Mouse (Mus musculus) urinary bladder, postnatal 0 days (tissue): ENCODE measurements around the gene Adal. TPM values are rescaled to one million over a fixed set of nuclear protein-coding genes. Genes with fewer than 3 reads are reported as not detected.

Experiments
- polyA plus RNA-seq: library from polyadenylated mRNA; unstranded; fragments of >200 nt; fragmentation: Nextera tagmentation; extraction: Ambion mirVana; gene quantifications from 2 replicates; pipeline ENCODE4 v1.2.1, GENCODE M21; 2015

The Adal gene
- 8.5 and 10.5 TPM in 2 replicates for polyA plus RNA-seq

GRCm38 (mm10) chr2:121140018-121140882 lies at the start of gene Adal, which contains the start of gene Lcmt2:
Gene Adal, plus strand, starts transcription at chr2:121140428.
Gene Lcmt2, minus strand, starts transcription at chr2:121140653.

GRCm38 (mm10) chr2:121109695-121110094 lies 30.5 kb upstream of the Adal start, which contains the start of gene Tgm7:
Gene Tgm7, minus strand, starts transcription at chr2:121109795.

GRCm38 (mm10) chr2:121170481-121170971 lies 30.3 kb downstream of the Adal start, which contains the start of gene Tubgcp4:
Gene Tubgcp4, plus strand, starts transcription at chr2:121170654.

GRCm38 (mm10) chr2:121170980-121171742 lies 30.9 kb downstream of the Adal start, which contains the start of gene Zscan29:
Gene Zscan29, minus strand, starts transcription at chr2:121171125.

Other genes with a start within 250 kb of the Adal start
- 9.0 and 10.4 TPM in 2 replicates for gene Ubr1, start 169.7 kb upstream of the Adal start, polyA plus RNA-seq
- 1.5 and 3.2 TPM in 2 replicates for gene Tmem62, start 163.4 kb upstream of the Adal start, polyA plus RNA-seq
- gene Ccndbp1, start 132.0 kb upstream of the Adal start, polyA plus RNA-seq, result 29.1 and 33.2 TPM in 2 replicates
- 0.23 and 0.99 TPM in 2 replicates for gene Epb42, start 103.4 kb upstream of the Adal start, polyA plus RNA-seq
- gene Tgm5, start 54.6 kb upstream of the Adal start, polyA plus RNA-seq, result 0.13 TPM in 1 of 2 replicates, not detected in the other
- gene Tgm7, start 30.6 kb upstream of the Adal start, polyA plus RNA-seq, result not detected in 2 replicates
- gene Lcmt2, start 225 bp downstream of the Adal start, polyA plus RNA-seq, result 11.3 and 12.6 TPM in 2 replicates
- 17.4 and 19.6 TPM in 2 replicates for gene Tubgcp4, start 30.2 kb downstream of the Adal start, polyA plus RNA-seq
- 4.8 TPM in 2 replicates for gene Zscan29, start 30.7 kb downstream of the Adal start, polyA plus RNA-seq
- gene Trp53bp1, start 131.0 kb downstream of the Adal start, polyA plus RNA-seq, result 15.2 and 16.1 TPM in 2 replicates
- gene Map1a, start 149.2 kb downstream of the Adal start, polyA plus RNA-seq, result 5.1 and 7.2 TPM in 2 replicates
- gene Ppip5k1, start 215.0 kb downstream of the Adal start, polyA plus RNA-seq, result 8.2 and 8.4 TPM in 2 replicates
- gene Ckmt1, start 217.3 kb downstream of the Adal start, polyA plus RNA-seq, result 25.7 and 29.6 TPM in 2 replicates
- gene Strc, start 246.7 kb downstream of the Adal start, polyA plus RNA-seq, result not detected in 2 replicates